Mouse (Mus musculus) thymus, adult 2 months (tissue): ENCODE measurements at regions not wholly inside any gene's neighbourhood (a gene's known extent, or its start where the extent isn't known, plus 50 kb on each side); places are given as distances from the start of the nearest gene placed in this dataset.

ENCODE experiments used
- CTCF ChIP-seq: fragments of 200-500 bp; IDR thresholded peaks from 2 replicates; pipeline ENCODE4 v1.5.1; 2012; ENCODE audit warnings: mild to moderate bottlenecking, control low read depth, low read length, moderate library complexity, borderline replicate concordance; ENCODE audit not compliant: control insufficient read depth, poor library complexity, insufficient read depth; ENCODE audit errors: extremely low read depth
- POLR2A ChIP-seq: fragments of 200-500 bp; IDR thresholded peaks from 2 replicates; pipeline ENCODE4 v1.6.1; 2012; ENCODE audit warnings: mild to moderate bottlenecking, low read length, control low read depth, moderate library complexity; ENCODE audit not compliant: control insufficient read depth, poor library complexity, insufficient read depth; ENCODE audit errors: extremely low read depth

DNA sequence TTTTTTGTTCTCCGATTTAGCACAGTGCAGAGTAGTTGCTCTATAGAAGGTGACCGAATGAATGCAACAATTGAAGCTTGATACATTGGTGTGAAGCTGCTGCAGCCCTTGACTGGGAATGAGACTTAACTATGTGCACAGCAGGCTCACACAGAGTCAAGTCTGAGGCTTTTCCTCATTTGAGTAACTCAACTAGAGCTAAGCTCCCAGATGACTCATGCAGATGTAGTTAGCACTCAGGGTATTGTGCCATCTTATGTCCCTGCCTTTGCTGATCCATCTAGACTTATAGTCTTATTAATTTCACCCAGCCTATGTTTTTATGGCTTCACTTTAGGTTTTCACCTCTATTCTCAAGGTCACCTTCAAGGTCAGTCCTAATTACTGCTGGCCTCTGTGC is 152.8 kb upstream of the Pgrmc2 start:
- TF ChIP-seq CTCF (no peak), POLR2A (no peak)
